In genomic region chr14:45993669-45994068, GRCm38 (mm10) we compare ENCODE assay signal across 9 mouse cellular contexts.
A peak's percentile ranks its signal among the peaks of the same experiment; 100 is the strongest.
DNase-seq lines count a peak whose midpoint lies in the region; ATAC-seq and TF ChIP-seq lines count a peak whose summit lies in the region.
"Had no signal": no experiment of that assay in that cellular context is flagged by ENCODE, and none has a peak within 500 bp of the region (broad histone marks: within the 10 kb centered on the region; RNA-seq: fewer than 3 reads in every experiment).

No protein-coding gene starts in this region.

- WGBS in heart, adult 2 months = 4% methylated on average over 3 of the region's 3 CpGs
- WGBS in heart, embryonic 12.5 days = under 1% methylated on average over 3 of the region's 3 CpGs
- 3% methylated on average over 3 of the region's 3 CpGs for WGBS in neural tube, embryonic 11.5 days

- intact Hi-C loops in heart, adult 2 months (cut with DNase I) = loop anchor here (1.0 to 5.0 kb wide), 4 partner anchors 399 to 731 kb away; partner anchors contain the start of gene Bmp4

- no peaks in the 10 kb centered on the region for H3K79me2 ChIP-seq in heart, adult 2 months (replicated peaks; ENCODE audit: control insufficient read depth, insufficient read depth, low read length)

- H3K27ac ChIP-seq in heart, adult 2 months = no peak overlapping the region
- no peak overlapping the region for H3K27ac ChIP-seq in heart, embryonic 12.5 days (ENCODE audit: poor library complexity, severe bottlenecking)
- no peak overlapping the region for H3K27ac ChIP-seq in neural tube, embryonic 11.5 days (ENCODE audit: low read depth, low read length)
- H3K27ac ChIP-seq: limb, embryonic 13.5 days had no signal

- H3K4me1 ChIP-seq in heart, adult 2 months (ENCODE audit: control insufficient read depth, insufficient read depth, low read length) = peaks cover 3% of the 10 kb centered on the region
- H3K4me1 ChIP-seq in heart, embryonic 12.5 days (replicated peaks) = peaks cover 5% of the 10 kb centered on the region
- H3K4me1 ChIP-seq in neural tube, embryonic 11.5 days (ENCODE audit: control insufficient read depth, insufficient read depth, low read length) = no peaks in the 10 kb centered on the region

- peak; percentile 63 to 73 for DNase-seq in heart, adult 2 months
- DNase-seq in ZHBTc4 (ENCODE audit: low read depth, low spot score) = peak; percentile 51
- peak; percentile 44 to 66 for DNase-seq in heart, adult 9 months (ENCODE audit: low spot score in 2 of 2)
- DNase-seq in layer of hippocampus, postnatal 36 days = peak; percentile 55 to 60
- DNase-seq in neural tube, embryonic 11.5 days (ENCODE audit: low spot score) = peak; percentile 67
- peak; percentile 61 for DNase-seq in yolk sac, embryonic 10.5 days (ENCODE audit: low spot score)

- TF ChIP-seq CTCF in heart, adult 2 months (IDR thresholded peaks at IDR 0.05) = peak; percentile 94

- H3K9me3 ChIP-seq in heart, embryonic 12.5 days (replicated peaks) = no peaks in the 10 kb centered on the region
- H3K9me3 ChIP-seq in neural tube, embryonic 11.5 days (ENCODE audit: control insufficient read depth, low read length) = no peaks in the 10 kb centered on the region
- H3K9me3 ChIP-seq: limb, embryonic 13.5 days had no signal

- no peak overlapping the region for H3K4me2 ChIP-seq in heart, embryonic 12.5 days
- H3K4me2 ChIP-seq in neural tube, embryonic 11.5 days (ENCODE audit: low read depth) = no peak overlapping the region
- H3K4me2 ChIP-seq: limb, embryonic 13.5 days had no signal

- no peak for ATAC-seq in heart, embryonic 12.5 days (ENCODE audit: insufficient number of reproducible peaks, low FRiP score)
- 0 out of 2 replicates have a peak, but pooled peaks have one; percentile 36 for ATAC-seq in common myeloid progenitor, adult 5-6 weeks (replicated peaks; ENCODE audit: low read depth, poor library complexity, severe bottlenecking)
- ATAC-seq in neural tube, embryonic 11.5 days (ENCODE audit: insufficient read depth, low FRiP score, low TSS enrichment) = no peak

- no peak for TF ChIP-seq POLR2A in heart, adult 2 months (IDR thresholded peaks at IDR 0.05; ENCODE audit: insufficient read depth, low read depth, low read length)

- TF ChIP-seq EP300 in heart, adult 2 months (IDR thresholded peaks at IDR 0.05; ENCODE audit: insufficient read depth, low read depth, low read length) = peak; percentile 62; the same call in 1 of the 2 replicates

- no peak overlapping the region for H3K9ac ChIP-seq in heart, adult 2 months (ENCODE audit: low read depth, low read length)
- H3K9ac ChIP-seq in heart, embryonic 12.5 days = no peak overlapping the region
- H3K9ac ChIP-seq in neural tube, embryonic 11.5 days (ENCODE audit: low read length) = no peak overlapping the region
- H3K9ac ChIP-seq: limb, embryonic 13.5 days had no signal

- no peaks in the 10 kb centered on the region for H3K27me3 ChIP-seq in heart, adult 2 months (ENCODE audit: control insufficient read depth, insufficient read depth, low read length)
- H3K27me3 ChIP-seq in heart, embryonic 12.5 days (replicated peaks) = no peaks in the 10 kb centered on the region
- no peaks in the 10 kb centered on the region for H3K27me3 ChIP-seq in neural tube, embryonic 11.5 days (ENCODE audit: control insufficient read depth, insufficient read depth, low read length)

- H3K4me3 ChIP-seq in heart, adult 2 months = no peak overlapping the region
- no peak overlapping the region for H3K4me3 ChIP-seq in heart, embryonic 12.5 days
- no peak overlapping the region for H3K4me3 ChIP-seq in neural tube, embryonic 11.5 days (ENCODE audit: low read depth, low read length)
- H3K4me3 ChIP-seq: limb, embryonic 13.5 days had no signal

- H3K36me3 ChIP-seq in heart, adult 2 months (ENCODE audit: control insufficient read depth, insufficient read depth, low read length) = no peaks in the 10 kb centered on the region
- no peaks in the 10 kb centered on the region for H3K36me3 ChIP-seq in heart, embryonic 12.5 days
- H3K36me3 ChIP-seq in neural tube, embryonic 11.5 days (ENCODE audit: control insufficient read depth, insufficient read depth, low read length) = no peaks in the 10 kb centered on the region
- H3K36me3 ChIP-seq: limb, embryonic 13.5 days had no signal
